Mouse (Mus musculus): ENCODE measurements around the gene Dph3. TPM values are rescaled to one million over a fixed set of nuclear protein-coding genes. Genes with fewer than 3 reads are reported as not detected.

Gene Dph3
- total RNA-seq, 1 experiment from 2014 or later, result 69.4 TPM

Other genes starting within 250 kb of the Dph3 start
- gene Galnt15, start 56.7 kb downstream of the Dph3 start, total RNA-seq (2021), result 4.3 and 4.6 TPM in 2 replicates
- 37.6 and 51.6 TPM in 2 replicates for gene Oxnad1, start 355 bp downstream of the Dph3 start, total RNA-seq (2021)
- gene Msmb, start 56.3 kb upstream of the Dph3 start, total RNA-seq (2021), result not detected in 2 replicates
- gene Ncoa4, start 74.1 kb upstream of the Dph3 start, total RNA-seq (2021), result 151 and 193 TPM in 2 replicates
- gene Timm23, start 116.2 kb upstream of the Dph3 start, total RNA-seq (2021), result 121 and 174 TPM in 2 replicates
- 73.1 and 75.6 TPM in 2 replicates for gene Parg, start 116.2 kb upstream of the Dph3 start, total RNA-seq (2021)
- 7.5 and 9.4 TPM in 2 replicates for gene Ogdhl, start 236.3 kb upstream of the Dph3 start, total RNA-seq (2021)